Mouse (Mus musculus) midbrain, embryonic 14.5 days (tissue): ENCODE measurements around the gene Btn2a2. TPM values are rescaled to one million over a fixed set of nuclear protein-coding genes. Genes with fewer than 3 reads are reported as not detected.

ENCODE experiments used
- ATAC-seq: fragments of 200-750 bp; cut with Nextera tagmentation; 2 replicates; pipeline ENCODE4 v1.8.0; 2017; ENCODE audit warnings: moderate number of reproducible peaks, moderate library complexity; ENCODE audit not compliant: low FRiP score, low TSS enrichment
- DNase-seq: peaks from one replicate; pipeline ENCODE4 v3.0.0-alpha.2; 2015
- H3K27ac ChIP-seq: fragments of 300-500 bp; sonication (generic); replicated peaks from 2 replicates; pipeline ENCODE4 v1.5.1; 2014; ENCODE audit warnings: mild to moderate bottlenecking, low read depth, low read length, moderate library complexity
- H3K27me3 ChIP-seq: fragments of 300-500 bp; sonication (generic); 2 replicates; pipeline ENCODE4 v1.6.1; 2014; ENCODE audit warnings: low read length, control low read depth, mixed read lengths; ENCODE audit not compliant: control insufficient read depth, insufficient read depth
- H3K36me3 ChIP-seq: fragments of 300-500 bp; sonication (generic); 2 replicates; pipeline ENCODE4 v1.6.1; 2014; ENCODE audit warnings: low read length, control low read depth; ENCODE audit not compliant: control insufficient read depth, insufficient read depth
- H3K4me1 ChIP-seq: fragments of 300-500 bp; sonication (generic); 2 replicates; pipeline ENCODE4 v1.6.1; 2014; ENCODE audit warnings: mild to moderate bottlenecking, antibody characterized with exemption, low read length, control low read depth; ENCODE audit not compliant: control insufficient read depth, insufficient read depth
- H3K4me2 ChIP-seq: fragments of 300-500 bp; sonication (generic); 2 replicates; pipeline ENCODE4 v1.6.1; 2014; ENCODE audit warnings: mild to moderate bottlenecking, low read length, moderate library complexity
- H3K4me3 ChIP-seq: fragments of 300-500 bp; sonication (generic); replicated peaks from 2 replicates; pipeline ENCODE4 v1.5.1; 2014; ENCODE audit warnings: low read depth, low read length
- H3K9ac ChIP-seq: fragments of 300-500 bp; sonication (generic); replicated peaks from 2 replicates; pipeline ENCODE4 v1.6.1; 2014; ENCODE audit warnings: mild to moderate bottlenecking, low read length, moderate library complexity
- H3K9me3 ChIP-seq: fragments of 300-500 bp; sonication (generic); 2 replicates; pipeline ENCODE4 v1.6.1; 2016; ENCODE audit warnings: low read length, control low read depth, mixed read lengths; ENCODE audit not compliant: control insufficient read depth
- WGBS: fragments of 180-500 bp; shearing (Covaris S2); extraction: QIAGEN DNeasy Blood & Tissue Kit; methylation state at CpG from one replicate; pipeline ENCODE4 v1.1.7; 2014; 5-methylcytosine and 5-hydroxymethylcytosine counted together
- polyA plus RNA-seq: library from polyadenylated mRNA; unstranded; fragments of >200 nt; fragmentation: Nextera tagmentation; extraction: Ambion mirVana; gene quantifications from 2 replicates; pipeline ENCODE4 v1.2.1, GENCODE M21; 2014

Gene Btn2a2
- polyA plus RNA-seq, 1 experiment from 2014 or later, result not detected

DNA sequence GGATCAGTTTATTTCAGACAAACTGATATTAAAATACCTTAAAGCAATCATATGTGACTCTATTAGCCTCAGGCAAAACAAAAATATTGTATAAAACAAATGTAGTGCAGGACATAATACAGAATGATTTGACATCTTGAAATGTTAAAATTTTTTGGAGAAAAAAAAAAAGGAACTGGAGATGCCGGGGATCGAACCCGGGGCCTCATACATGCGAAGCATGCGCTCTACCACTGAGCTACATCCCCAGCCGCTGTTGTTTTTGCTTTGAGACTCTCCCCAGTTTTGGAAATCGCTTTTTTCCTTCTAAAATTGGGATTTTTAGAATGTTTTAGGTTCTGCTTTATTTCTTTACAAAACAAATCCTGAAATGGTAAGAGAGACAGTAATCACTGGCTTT, 50.1 kb downstream of the Btn2a2 start:
- peak overlapping the region; percentile 46 for H3K4me3 ChIP-seq
- H3K36me3 ChIP-seq, result no peaks in the 10 kb centered on the region
- no peak overlapping the region for H3K9ac ChIP-seq
- H3K4me1 ChIP-seq, result no peaks in the 10 kb centered on the region
- DNase-seq (peak; percentile 80), ATAC-seq (peak; percentile 63; the same call in 1 of the 2 replicates)
- WGBS, result under 1% methylated on average over 7 of the region's 7 CpGs
- H3K27ac ChIP-seq, result no peak overlapping the region
- H3K4me2 ChIP-seq, result peak overlapping the region; percentile 67
- H3K9me3 ChIP-seq, result no peaks in the 10 kb centered on the region
- no peaks in the 10 kb centered on the region for H3K27me3 ChIP-seq

DNA sequence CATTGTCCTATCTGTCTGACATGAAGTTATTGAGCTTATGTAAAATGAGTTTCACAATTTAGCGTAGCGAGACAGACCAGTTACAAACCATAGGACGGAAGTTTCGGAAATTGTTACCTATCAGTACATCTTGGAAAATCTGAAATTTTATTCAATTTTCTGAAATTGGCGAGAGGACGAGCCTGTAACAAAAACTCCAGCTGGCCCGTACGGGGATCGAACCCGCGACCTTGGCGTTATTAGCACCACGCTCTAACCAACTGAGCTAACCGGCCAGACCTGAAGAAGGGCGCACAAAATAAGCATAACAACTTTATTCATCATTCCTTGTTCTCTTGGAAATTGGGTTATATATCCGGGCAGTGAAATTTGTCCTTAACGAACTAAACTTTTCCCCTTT, 50.7 kb downstream of the Btn2a2 start:
- Histone ChIP-seq H3K4me1 (no peaks in the 10 kb centered on the region), H3K27me3 (no peaks in the 10 kb centered on the region), H3K4me3 (peak overlapping the region; percentile 46), H3K4me2 (peak overlapping the region; percentile 67), H3K9ac (peak overlapping the region; percentile 46), H3K27ac (no peak overlapping the region), H3K36me3 (no peaks in the 10 kb centered on the region), H3K9me3 (no peaks in the 10 kb centered on the region)
- ATAC-seq (peak; percentile 90), DNase-seq (peak; percentile 92)
- WGBS, result under 1% methylated on average over 17 of the region's 17 CpGs

DNA sequence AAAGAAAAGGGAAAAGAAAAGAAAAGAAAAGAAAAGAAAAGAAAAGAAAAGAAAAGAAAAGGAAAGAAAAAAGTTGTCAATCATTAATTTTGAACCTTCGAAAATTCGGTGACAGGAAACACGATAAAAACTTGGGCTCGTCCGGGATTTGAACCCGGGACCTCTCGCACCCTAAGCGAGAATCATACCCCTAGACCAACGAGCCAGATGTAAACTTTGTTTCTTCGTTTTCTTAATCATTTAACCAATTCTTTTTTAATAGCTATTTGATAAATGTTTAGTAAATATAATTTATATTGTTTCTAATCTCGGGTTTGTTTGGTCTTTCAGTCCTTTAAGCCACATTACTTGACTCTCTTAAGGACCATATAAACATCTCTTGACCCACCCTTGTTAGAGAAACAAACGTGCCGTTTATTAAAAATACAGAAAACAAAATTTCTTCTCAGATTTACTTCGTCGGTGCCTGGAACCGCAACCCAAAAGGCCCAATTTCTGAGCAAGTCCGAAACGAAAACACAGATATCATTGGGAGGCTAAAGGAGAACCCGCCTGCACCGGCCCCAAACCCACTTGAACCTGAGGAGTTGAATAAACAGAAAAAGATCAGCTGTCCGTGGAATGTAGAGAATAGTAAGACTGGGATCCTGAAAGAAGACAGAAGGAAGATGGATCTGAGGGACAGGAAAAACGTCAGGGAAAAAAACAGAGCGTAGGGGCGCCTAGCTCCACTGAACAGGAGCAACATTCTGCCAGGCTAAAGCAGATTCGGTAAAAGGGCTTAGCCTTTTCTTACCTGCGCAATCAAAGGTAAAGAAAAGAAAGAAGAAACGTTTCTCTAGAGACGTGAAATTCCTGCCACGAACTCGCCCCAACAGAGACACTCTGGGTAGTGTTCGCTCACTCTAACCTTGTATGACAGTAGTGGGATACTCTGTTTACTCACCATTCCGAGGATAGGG, 51.5 kb downstream of the Btn2a2 start:
- no peaks in the 10 kb centered on the region for H3K27me3 ChIP-seq
- H3K9me3 ChIP-seq, result no peaks in the 10 kb centered on the region
- H3K36me3 ChIP-seq, result no peaks in the 10 kb centered on the region
- ATAC-seq (peak; percentile 21; the same call in 1 of the 2 replicates), DNase-seq (peak; percentile 75)
- peak overlapping the region; percentile 67 for H3K4me2 ChIP-seq
- H3K4me3 ChIP-seq, result peak overlapping the region; percentile 46
- H3K27ac ChIP-seq, result 0 out of 2 replicates have a peak overlapping the region, but pooled peaks have one; percentile 16
- under 1% methylated on average over 32 of the region's 32 CpGs for WGBS
- H3K9ac ChIP-seq, result peak overlapping the region; percentile 46
- no peaks in the 10 kb centered on the region for H3K4me1 ChIP-seq

DNA sequence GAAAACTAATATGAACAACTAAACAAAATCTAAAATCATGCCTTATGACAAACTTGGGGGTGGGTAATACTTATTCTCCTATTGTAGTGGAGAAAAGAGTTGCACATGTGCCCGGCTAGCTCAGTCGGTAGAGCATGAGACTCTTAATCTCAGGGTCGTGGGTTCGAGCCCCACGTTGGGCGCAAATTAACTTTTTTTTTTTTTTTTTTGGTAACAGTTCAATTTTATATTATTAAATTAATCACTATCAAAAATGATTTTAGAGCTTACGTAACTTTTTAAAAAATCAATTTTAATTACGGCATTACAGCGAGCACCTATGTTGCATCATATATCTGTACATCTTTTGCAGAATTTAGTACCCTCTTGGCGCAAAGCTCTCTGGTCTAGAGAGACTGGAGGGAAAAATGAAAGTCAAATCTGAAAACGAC, 52.4 kb downstream of the Btn2a2 start:
- H3K27ac ChIP-seq, result no peak overlapping the region
- no peaks in the 10 kb centered on the region for H3K27me3 ChIP-seq
- peak overlapping the region; percentile 32 for H3K4me3 ChIP-seq
- ATAC-seq, result no peak
- H3K4me1 ChIP-seq, result no peaks in the 10 kb centered on the region
- H3K9ac ChIP-seq, result no peak overlapping the region
- peak overlapping the region; percentile 49 for H3K4me2 ChIP-seq
- DNase-seq, result peak; percentile 73
- H3K9me3 ChIP-seq, result no peaks in the 10 kb centered on the region
- 2% methylated on average over 11 of the region's 11 CpGs for WGBS
- H3K36me3 ChIP-seq, result no peaks in the 10 kb centered on the region

DNA sequence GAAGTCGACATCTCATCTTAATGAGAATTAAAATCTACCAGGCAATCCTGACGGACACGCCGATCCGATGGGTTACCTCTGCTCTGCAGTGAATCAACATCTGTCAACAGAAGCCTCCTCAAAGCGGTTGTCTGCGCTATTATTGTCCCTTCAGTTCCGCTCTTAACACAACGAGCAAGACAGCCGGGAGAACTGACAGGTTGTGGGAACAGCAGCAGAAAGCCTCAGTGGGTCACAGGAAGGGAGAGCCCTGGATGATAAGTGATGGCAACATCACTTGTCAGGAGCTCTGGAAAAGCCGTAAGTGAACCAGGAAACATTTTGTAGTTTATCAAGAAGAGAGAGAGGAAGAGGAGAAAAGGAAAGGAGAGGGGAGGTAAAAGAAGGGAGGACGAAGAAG, 53.0 kb downstream of the Btn2a2 start:
- Histone ChIP-seq H3K36me3 (no peaks in the 10 kb centered on the region), H3K4me1 (no peaks in the 10 kb centered on the region), H3K4me2 (peak overlapping the region; percentile 49), H3K27me3 (no peaks in the 10 kb centered on the region), H3K9me3 (no peaks in the 10 kb centered on the region), H3K9ac (peak overlapping the region; percentile 3; the same call in 1 of the 2 replicates), H3K27ac (no peak overlapping the region), H3K4me3 (peak overlapping the region; percentile 32)
- WGBS, result under 1% methylated on average over 12 of the region's 12 CpGs
- DNase-seq (peak; percentile 41), ATAC-seq (no peak)

DNA sequence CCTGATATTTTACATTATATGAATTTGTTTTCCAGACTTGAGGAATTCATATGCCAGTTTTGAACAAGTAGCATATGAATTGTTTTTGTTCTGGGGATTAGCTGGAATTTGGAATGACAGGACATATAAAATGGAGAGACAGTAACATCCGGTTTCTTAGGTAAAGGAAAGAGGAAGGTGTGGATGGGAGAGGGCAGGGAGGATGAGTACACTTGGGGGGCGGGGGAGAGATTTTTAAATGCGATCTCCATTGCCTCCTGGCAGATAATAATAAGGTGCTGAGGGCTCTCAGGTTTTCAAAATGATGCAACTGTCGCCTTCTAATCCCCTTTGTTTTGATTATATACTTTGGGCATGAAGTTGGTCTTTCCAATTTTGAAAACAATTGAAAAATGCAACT, 53.4 kb downstream of the Btn2a2 start:
- Histone ChIP-seq H3K4me2 (peak overlapping the region; percentile 49), H3K27me3 (no peaks in the 10 kb centered on the region), H3K27ac (no peak overlapping the region), H3K4me3 (peak overlapping the region; percentile 32), H3K4me1 (no peaks in the 10 kb centered on the region), H3K9me3 (no peaks in the 10 kb centered on the region), H3K9ac (peak overlapping the region; percentile 3; the same call in 1 of the 2 replicates), H3K36me3 (no peaks in the 10 kb centered on the region)
- DNase-seq (no peak), ATAC-seq (no peak)
- WGBS, result 9% methylated on average over 4 of the region's 4 CpGs

DNA sequence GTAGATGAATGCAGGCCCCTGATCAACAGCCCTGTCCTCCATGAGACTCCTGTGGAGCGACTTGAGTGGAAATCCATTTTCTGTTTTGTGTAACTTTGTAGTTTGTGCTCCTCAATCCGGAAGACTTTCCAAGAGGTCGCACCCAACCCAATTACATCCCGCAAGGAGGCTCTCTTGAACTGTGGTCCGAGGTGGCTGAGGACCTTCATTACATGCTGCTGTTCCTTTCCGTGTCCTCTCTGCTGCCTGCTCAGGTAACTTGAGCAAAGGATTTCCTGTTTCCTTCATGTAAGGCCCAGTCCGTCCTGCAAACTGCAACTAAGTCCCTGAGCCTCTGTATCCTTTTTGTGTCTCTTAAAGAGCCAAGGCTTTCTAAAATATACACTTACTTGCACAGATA, 54.2 kb downstream of the Btn2a2 start:
- no peak overlapping the region for H3K4me3 ChIP-seq
- no peaks in the 10 kb centered on the region for H3K27me3 ChIP-seq
- DNase-seq (no peak), ATAC-seq (no peak)
- 0 out of 2 replicates have a peak, but pooled peaks cover 4% of the 10 kb centered on the region for H3K4me1 ChIP-seq
- no peaks in the 10 kb centered on the region for H3K9me3 ChIP-seq
- H3K9ac ChIP-seq, result no peak overlapping the region
- 18% methylated on average over 7 of the region's 7 CpGs for WGBS
- no peaks in the 10 kb centered on the region for H3K36me3 ChIP-seq
- H3K4me2 ChIP-seq, result 0 out of 2 replicates have a peak overlapping the region, but pooled peaks have one; percentile 15
- no peak overlapping the region for H3K27ac ChIP-seq

DNA sequence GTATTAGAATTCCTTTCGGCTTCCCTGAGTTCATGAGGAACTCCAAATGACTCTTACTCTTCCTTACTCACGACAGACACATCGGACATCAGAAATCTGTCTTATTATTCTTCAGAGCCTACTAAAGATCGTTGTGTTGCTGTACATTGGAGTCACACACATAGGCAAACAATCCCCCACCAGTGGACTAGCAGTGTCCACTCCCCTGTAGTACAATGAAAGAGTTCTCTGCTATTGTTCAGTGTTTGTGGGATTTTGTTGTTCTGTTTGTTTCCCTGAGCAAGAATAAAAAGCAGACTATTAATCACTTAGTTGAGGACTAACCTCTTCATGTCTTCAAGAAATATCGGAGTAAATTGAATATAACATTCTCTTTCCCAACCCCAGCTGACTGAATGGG, 54.9 kb downstream of the Btn2a2 start:
- ATAC-seq, result no peak
- H3K9me3 ChIP-seq, result no peaks in the 10 kb centered on the region
- H3K4me3 ChIP-seq, result no peak overlapping the region
- no peaks in the 10 kb centered on the region for H3K27me3 ChIP-seq
- no peak overlapping the region for H3K27ac ChIP-seq
- 0 out of 2 replicates have a peak, but pooled peaks cover 10% of the 10 kb centered on the region for H3K4me1 ChIP-seq
- DNase-seq, result no peak
- H3K9ac ChIP-seq, result no peak overlapping the region
- WGBS, result 50% methylated on average over 5 of the region's 5 CpGs
- peak overlapping the region; percentile 50; the same call in 1 of the 2 replicates for H3K4me2 ChIP-seq
- H3K36me3 ChIP-seq, result no peaks in the 10 kb centered on the region
